Mouse (Mus musculus) 3134 (cell line): ENCODE measurements around the gene Fkbp5.

Experiments used
- DNase-seq: peaks from one replicate; pipeline ENCODE4 v3.0.0-alpha.2; 2011; ENCODE audit warnings: low spot score; ENCODE audit not compliant: insufficient read length; ENCODE audit errors: extremely low read depth

Gene Fkbp5

DNA sequence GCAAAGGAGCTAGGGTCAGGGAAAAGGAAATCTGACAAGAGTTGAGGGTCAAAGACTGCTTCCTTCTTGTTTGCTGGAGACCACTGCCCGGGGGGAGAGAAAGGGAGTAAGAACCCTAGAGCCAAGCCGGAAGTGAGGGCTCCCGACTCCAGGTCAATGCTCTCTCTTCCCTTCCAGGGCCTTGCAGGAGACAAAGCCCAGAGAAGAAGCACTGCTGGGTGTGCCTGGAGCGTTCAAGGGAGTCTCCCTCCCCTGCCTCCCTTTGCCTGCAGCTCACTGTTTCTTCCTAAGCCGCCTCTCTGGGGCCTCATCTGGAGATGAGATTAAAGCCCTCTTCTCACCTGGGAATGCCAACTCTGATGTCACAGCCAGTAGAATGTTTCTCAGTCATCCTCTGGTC, 10.4 kb downstream of the Fkbp5 start:
- no peak for DNase-seq

DNA sequence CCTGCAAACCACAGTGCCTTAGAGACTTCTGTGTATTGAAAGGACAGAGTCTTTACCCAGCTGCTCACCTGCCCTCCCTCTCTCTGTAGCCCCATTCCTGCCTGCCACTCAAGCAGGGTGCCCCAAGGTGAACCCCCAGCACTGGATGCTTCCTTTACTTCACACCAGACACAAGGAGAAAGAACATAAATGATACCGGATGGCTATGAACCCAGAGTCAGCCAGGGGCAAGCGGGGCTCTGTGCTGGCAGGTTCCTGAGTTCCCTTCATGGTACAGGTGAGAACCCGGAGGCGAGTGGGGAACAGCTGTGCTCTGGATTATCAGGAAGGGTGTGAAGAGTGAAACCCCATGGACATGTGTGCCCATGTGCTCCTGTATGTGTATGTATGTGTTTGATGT, 11.7 kb downstream of the Fkbp5 start:
- DNase-seq: no peak

DNA sequence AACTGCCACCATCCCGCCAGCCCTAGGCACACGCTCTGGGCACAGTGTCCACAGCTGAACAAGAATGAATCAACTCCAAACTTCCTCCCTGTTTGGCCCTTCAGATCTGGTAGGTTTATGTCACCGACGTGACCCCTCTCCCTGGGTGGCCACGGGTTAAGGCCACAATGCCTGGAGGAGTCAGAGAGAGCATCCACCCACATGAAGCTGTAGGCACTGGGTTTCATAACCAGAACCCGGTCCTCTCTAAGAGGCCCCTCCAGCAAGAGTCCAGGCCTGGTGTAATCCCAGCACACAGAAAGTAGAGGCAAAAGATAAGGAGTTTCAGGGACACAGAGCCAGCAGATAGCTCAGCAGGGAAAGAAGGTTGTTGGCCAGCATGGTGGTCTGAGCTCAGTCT, 13.1 kb downstream of the Fkbp5 start:
- DNase-seq: no peak

DNA sequence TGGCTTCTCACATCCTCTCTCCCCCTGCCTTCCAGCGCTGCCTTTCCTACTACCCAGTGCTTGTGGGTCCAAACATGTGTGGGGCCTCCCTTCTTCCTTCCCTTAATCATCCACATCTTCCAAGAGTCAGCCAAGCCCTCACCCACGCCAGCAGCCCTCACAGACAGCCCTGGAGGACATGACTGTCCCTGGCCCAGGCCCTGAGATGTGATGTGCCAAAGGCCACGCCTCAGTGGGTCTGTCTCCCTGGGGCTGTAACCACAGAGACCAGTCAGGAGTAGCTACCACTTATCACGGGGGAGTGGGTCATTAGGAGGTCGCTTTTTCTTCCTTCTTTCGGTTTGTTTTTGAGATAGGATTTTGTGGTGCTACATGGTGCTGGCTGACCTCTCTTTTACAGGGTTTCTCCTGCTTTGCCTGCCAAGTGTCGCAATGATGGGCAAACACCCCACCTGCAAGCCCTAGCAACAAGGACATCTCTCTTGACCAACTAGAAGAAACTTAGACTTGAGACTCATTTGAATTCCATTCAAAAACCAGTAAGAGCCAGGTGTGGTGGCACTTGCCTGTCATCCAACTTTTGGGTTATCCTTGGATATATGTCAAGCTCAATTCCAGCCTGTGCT, 15.0 kb downstream of the Fkbp5 start:
- no peak for DNase-seq

DNA sequence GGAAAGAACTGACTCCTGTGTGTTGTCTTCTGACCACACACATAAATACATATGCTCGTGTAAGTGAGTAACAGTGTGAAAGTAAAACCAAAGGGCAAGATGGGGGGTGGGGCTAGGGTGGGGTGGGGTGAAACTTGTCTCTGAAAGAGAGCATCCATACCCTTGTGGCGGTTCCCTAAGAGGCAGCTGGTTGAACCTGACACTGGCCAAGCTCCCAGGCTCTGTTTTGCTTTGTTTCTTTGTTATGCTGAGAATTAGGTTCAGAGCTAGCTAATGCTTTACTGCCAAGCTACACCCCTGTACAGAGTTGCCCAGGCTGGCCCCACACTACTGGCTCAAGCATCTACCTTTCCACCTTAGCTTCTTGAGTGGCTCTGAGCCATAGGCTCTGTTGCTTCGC, 16.9 kb downstream of the Fkbp5 start:
- no peak for DNase-seq

DNA sequence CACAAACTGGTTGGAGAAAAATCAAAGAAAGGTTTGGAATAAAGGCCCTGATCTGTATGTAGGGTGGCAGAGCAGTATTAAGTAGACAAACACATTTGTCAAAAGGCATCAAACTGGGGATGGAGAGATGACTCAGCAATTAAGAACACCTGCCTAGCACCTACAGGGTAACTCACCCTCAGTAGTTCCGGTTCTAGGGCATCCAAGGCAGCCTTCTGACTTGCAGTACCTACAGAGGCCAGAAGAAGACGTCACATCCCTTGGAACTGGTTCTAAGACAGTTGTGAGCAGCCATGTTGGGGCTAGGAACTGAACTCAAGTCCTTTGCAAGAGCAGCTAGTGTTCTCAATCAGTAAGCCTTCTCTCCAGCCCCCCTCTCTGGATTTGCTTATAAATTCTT, 18.1 kb downstream of the Fkbp5 start:
- DNase-seq: no peak

DNA sequence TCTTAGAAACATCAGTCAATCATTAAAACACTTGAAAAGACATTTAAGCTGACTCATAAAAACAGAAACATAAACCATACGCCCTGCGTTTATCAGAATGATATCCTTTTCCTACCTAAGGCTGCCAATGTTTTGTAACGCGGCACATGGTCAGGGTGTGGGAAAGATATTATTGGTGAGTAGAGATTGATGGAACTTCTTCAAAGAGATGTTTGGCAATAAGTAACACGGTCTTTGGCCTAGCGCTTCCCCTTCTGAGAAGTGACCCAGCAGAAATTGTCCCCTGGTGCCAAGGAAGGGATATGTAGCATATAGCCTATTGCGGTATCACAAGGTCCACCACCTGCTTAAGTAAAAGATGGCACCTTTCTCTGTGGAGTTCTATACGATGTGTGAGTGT, 21.5 kb downstream of the Fkbp5 start:
- no peak for DNase-seq

DNA sequence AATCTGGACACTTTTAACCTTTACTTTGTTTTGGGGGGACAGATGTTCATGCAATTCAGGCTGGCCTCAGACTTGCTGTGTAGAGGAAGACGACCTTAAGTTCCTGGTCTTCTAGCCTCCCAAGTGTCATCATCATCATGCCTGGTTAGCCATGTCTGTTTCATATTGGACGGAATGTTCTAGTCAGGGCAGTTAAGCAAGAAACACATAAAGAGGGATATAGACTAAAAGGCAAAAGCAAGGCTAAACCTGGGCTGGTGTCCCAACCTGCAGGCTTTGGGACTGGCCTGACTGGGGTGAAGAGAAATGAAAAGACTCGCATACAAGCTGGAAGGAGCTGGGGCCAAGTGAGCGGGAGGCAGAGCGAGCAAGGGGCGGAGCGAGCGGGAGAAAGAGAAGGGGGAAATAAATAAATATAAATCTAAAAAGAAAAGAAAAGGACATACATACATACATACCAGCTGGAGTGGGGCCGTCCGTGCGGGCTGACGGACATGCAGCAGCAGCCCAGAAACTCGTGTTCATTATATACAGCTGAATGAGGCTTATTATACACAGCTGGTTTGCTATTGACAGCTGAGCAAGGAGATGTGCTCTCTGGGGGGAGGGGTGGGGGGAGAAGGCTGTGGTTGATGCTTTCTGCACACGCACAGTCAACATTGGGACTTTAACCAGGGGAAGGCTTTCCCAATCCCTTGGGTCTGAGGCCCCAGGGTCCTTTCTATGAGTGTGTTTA, 26.1 kb downstream of the Fkbp5 start:
- no peak for DNase-seq

DNA sequence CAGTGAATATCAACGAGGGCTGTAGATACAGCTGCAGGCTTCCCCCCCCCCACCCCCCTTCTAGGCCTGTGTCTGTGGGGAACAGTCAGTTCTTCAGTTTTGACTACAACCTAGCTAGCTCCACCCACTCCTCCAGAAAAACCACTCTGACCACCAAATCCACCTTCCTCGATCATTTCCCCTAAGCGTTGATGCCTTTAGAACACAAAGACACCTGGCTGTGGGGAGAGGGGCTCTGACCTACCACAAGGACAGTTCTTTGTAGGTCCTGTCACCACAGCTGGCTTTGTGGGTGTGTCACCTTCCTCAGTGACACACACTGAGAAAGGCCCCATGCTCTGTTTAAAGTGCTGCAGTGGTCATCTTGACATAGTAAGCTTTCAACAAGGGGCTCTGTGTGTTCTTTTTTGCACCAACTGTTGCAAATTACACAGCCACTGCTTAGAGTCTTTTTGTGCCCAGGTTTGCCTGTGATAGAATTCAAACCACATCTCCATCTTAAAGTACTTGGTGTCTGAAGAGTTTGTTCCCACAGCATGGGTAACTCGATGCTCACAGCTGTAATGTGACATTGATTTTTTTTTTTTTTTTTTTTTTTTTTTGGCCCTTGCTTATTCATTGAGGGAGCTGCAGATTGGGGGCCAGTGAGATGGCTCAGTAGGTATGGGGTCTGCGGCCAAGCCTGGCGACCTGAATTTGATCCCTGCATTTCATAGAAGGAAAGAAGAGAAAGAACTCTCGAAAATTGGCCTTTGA, 28.9 kb downstream of the Fkbp5 start:
- DNase-seq: no peak

DNA sequence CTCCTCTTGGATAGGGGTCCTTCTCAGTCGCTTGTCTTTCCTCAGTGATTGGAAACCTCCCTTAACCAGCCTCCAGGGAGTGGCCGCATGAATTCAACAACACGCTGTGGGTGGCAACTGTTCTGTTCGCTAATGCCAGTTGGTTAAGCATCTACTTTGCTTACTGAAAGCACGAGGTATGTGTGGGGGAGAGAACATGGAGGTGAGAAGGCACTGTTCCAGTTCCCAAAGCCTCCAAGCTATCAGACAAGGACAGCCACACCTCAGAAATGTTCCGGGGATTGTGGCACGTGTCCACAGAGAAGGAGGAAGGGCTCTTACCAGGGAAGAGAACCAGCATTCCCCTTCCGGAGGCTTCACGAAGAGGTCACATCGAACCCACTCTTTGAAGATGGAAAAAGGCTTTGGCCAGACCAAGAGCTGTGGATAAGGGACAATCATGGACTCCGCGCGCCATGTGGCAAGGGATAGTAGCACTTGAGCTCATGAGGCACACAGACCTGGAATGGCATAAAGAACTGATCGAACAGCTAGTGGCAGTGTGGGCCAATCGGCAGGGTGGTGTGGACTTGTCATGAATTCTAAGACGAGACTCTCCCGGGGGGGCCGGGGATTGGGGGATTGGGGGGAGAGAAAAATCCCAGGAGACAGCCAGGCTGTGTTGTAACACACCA, 29.6 kb downstream of the Fkbp5 start:
- no peak for DNase-seq

DNA sequence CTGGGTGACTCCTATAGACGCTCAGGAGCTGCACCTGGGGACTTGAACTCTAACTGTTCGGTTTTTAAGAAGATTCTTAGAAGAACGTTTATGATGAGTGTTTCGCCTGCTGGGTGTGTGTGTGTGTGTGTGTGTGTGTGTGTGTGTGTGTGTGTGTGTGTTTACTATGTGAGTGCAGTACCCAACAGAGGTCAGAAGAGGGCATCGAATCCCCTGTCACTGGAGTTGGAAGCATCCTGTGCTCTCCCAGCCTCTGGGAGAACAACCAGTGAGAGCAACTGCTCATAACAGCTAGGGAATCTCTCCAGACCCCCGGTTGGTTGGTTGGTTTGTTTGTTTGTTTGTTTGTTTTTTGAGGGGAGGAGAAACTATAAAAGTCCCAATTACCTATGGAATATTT, 30.6 kb downstream of the Fkbp5 start:
- no peak for DNase-seq

DNA sequence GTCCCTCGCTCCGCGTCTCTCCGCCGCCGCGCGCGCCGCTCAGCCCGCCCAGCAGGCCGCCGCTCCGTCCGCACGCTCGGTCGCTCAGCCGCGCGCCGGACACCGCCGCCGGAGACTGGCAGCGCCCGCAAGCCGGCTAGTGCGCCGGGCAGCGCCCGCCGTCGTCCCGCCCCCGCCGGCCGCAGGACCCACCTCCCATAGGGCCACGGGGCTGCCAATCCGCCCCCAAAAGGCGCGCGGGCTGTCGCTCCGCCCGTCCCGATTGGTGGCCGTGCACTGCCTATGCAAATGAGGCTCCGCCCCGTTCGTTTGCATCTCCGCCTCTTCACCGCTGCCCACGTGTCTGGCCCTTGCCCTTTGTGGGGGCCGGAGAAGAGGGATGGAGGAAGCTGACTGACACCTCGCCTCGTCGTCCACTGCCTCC, 31.3 kb downstream of the Fkbp5 start:
- DNase-seq: peak; percentile 97

DNA sequence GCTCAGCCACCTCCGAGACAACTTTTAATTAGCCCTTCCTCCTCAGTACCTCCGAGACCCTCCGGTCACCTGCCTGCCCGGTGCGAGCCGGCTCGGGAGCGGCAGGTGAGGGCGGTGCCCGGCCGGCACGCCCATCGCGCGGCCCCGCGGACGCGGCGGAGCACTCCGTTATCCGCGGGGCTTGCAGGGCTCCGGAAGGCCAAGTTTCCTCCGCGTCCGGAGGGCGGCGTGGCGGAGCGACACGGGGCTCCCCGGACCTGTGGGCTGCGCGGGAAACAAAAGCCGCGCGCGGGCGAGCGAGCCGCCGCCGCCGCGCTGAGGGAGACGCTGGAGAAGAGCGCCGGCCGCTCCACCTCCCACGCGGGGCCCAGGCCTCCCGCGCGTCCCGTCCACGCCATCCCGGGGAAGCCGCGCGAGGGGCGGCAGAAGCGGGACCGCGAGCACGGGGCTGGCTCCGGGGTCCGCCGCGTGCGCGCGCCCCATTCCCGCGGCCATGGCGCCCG, 31.8 kb downstream of the Fkbp5 start:
- peak; percentile 78 for DNase-seq

DNA sequence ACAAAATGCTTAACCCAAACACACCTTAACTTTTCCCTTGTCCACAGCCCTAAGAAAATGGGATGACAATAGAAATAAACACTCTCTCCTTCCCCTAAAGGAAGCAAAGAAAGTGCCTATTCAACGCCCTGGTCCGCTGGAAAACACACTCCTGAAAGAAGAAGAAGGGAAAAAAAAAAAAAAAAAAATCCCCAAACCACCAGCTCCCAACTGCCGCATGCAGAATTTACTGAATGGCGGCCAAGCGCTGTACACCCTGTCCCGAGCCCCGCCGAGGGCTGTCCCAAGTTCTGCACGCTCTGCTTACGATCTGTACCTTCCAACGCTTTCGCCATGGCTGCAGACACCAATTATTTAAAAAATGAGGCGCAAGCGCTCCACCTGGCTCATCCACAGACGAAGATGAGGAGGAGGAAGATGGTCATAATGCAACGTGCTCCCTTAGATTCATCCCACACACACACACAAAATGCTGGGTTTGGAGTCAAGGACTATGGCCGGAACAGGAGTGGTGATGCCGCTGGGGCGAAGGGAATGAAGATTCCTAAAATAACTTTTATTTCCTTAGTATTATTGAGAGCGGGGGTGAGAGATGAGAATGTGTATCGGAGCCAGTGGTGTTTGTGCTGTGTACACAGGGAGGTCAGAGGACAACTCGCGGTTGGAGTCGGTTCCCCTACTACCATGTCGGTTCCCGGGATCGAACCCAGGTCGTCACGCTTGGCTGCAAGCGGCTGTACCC, 32.5 kb downstream of the Fkbp5 start:
- DNase-seq: peak; percentile 59

DNA sequence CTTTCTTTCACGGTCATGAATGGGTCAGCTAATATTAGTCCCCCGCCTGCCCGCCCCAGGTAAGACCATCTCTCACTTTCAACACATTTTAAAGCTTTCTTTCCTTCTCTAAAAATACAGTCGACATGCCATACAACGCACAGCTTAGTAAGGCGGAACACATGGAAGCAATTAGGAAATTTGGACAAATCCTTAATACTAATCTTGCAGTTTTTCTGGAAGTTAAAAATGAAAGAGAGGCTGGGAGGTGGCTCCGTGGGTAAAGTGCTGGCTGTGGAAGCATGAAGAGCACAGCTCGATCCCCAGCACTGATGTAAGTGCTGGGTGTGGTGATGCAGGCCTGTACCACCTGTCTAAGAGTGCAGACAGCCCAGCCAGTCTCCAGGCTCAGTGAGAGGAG, 39.9 kb downstream of the Fkbp5 start:
- DNase-seq: no peak

DNA sequence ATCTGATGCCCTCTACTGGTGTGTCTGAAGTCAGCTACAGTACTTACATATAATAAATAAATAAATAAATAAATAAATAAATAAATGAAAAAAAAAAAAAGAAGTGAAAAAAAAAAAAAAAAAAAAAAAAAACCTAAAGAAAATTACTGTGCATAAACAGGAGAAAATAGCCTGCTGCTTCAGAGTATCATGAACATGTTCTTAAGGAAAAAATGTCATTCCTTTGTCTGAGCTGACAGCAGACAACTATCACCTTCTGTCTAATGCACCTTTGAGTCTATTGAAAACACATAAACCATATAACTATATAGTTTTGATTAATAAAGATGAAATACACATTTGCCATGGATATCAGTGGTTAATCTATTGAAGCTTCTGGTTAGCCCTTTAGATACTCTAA, 40.9 kb downstream of the Fkbp5 start:
- no peak for DNase-seq

DNA sequence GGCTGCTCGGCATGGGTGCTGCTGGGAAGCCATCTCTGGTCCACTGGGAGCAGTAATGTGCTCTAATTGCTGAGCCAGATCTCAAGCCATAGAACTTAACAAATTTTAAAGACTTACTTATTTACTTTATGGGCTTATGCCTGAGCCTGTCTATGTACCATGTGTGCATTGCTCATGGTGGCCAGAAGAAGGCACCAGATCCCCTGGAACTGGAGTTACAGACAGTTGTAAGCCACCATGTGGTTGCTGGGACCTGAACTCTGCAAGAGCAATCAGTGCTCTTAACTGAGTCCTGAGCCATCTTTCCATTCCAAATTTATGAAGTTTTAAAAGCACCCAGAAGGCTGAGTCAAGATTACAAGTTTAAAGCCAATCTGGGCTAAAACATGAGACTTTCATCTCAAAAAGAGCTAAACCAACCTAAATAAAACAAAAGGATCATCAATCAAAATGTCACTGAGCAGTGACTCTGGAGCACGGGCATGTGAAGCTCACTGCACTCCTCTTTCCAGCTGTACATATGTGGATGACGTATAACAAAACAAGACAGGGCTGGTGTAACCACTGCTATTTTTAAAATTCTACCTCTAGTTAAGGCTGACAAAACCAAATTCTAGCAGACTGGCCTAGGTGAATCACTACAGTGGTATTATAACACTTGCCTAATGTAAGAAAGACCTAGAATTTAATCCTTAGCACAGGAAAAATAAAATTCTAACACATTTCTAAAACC, 41.6 kb downstream of the Fkbp5 start:
- DNase-seq: no peak

DNA sequence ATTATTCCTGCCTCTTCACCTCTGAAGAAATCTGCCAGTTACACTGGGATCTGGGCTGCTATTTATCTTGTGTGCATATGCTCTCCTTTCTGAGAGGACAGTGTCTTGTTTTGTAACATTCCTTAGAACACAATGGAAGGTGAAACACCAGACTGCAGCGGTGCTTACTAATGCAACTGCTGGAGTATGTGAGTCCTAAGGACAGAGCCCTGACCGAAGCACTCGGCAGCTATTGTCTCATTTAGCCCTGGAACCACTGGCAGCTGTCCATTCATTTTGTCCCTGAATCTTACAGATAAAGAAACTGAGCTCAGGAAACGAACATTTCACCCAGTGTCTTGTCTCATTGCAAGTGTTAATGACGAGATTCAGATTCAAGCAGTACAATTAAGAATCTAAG, 44.6 kb downstream of the Fkbp5 start:
- DNase-seq: no peak

DNA sequence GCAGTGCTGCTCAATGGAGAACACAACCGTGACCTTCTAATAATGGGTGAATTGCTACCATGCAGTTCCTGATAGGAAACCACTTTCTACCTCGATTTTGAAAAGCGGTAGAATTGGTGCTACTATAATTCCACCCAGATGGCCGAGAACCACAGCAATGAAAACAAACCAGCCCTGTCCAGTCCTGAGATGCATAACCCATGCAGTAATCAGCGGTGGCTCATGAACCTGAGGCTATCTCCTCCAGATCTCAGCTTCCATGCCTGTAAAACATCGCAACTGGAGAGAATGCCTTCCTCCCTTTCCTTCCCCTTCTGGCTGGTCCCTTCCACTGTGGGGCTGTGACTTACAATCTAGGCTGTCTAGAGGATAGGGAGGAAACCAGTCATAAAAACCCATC, 46.5 kb downstream of the Fkbp5 start:
- DNase-seq: no peak

DNA sequence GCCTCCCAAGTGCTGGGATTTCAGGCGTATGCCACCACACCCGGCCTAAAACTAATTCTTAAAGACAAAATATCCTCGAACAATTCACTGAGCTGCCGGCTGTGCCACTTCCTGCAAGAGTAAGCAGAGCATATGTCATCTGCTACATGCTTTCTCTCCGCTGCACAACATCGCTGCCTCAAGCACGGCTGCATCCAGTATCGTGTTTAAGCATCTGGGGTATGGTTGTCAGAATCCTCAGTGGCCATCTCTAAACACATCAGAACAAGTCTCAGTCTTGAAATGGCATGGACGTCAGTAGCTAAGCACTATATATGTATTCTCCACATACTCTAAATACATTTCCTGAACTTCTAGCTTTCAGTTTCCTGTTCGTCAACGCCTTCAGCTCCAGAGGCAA, 49.6 kb downstream of the Fkbp5 start:
- DNase-seq: no peak
